Mouse (Mus musculus) heart, postnatal 0 days (tissue): ENCODE data around the gene Dnmbp. TPM values are rescaled to one million over a fixed set of nuclear protein-coding genes. Genes with fewer than 3 reads are reported as not detected.

Experiments used
- ATAC-seq: fragments of 200-750 bp; cut with Nextera tagmentation; 2 replicates; pipeline ENCODE4 v1.8.0; 2017; ENCODE audit warnings: low read depth, moderate number of reproducible peaks, moderate library complexity; ENCODE audit not compliant: insufficient read depth
- DNase-seq: peaks from one replicate; pipeline ENCODE4 v3.0.0-alpha.2; 2016; ENCODE audit warnings: low spot score
- H3K27ac ChIP-seq: fragments of 300-500 bp; sonication (generic); 2 replicates; pipeline ENCODE4 v1.5.1; 2014; ENCODE audit warnings: low read depth, mild to moderate bottlenecking
- H3K27me3 ChIP-seq: fragments of 300-500 bp; sonication (generic); 2 replicates; pipeline ENCODE4 v1.6.1; 2014; ENCODE audit warnings: low read length, mixed read lengths; ENCODE audit not compliant: control insufficient read depth, insufficient read depth
- H3K36me3 ChIP-seq: fragments of 300-500 bp; sonication (generic); replicated peaks from 2 replicates; pipeline ENCODE4 v1.6.1; 2014; ENCODE audit warnings: low read length, mixed read lengths; ENCODE audit not compliant: control insufficient read depth, insufficient read depth
- H3K4me1 ChIP-seq: fragments of 300-500 bp; sonication (generic); 2 replicates; pipeline ENCODE4 v1.6.1; 2014; ENCODE audit warnings: antibody characterized with exemption; ENCODE audit not compliant: control insufficient read depth, insufficient read depth
- H3K4me2 ChIP-seq: fragments of 300-500 bp; sonication (generic); 2 replicates; pipeline ENCODE4 v1.6.1; 2014; ENCODE audit warnings: low read depth, mild to moderate bottlenecking, low read length, moderate library complexity
- H3K4me3 ChIP-seq: fragments of 300-500 bp; sonication (generic); 2 replicates; pipeline ENCODE4 v1.5.1; 2014; ENCODE audit warnings: low read depth, low read length
- H3K9ac ChIP-seq: fragments of 300-500 bp; sonication (generic); replicated peaks from 2 replicates; pipeline ENCODE4 v1.6.1; 2014; ENCODE audit warnings: low read depth, low read length, mixed read lengths
- H3K9me3 ChIP-seq: fragments of 300-500 bp; sonication (generic); replicated peaks from 2 replicates; pipeline ENCODE4 v1.6.1; 2016; ENCODE audit warnings: low read length; ENCODE audit not compliant: control insufficient read depth
- CTCF ChIP-seq: IDR thresholded peaks from 2 replicates; pipeline ENCODE4 v1.5.1; 2016; ENCODE audit warnings: antibody characterized with exemption, control low read depth, low read depth
- EP300 ChIP-seq: IDR thresholded peaks from 2 replicates; pipeline ENCODE4 v1.6.1; 2016; ENCODE audit warnings: antibody characterized with exemption, low read depth
- WGBS: fragments of 180-500 bp; shearing (Covaris S2); extraction: QIAGEN DNeasy Blood & Tissue Kit; methylation state at CpG from one replicate; pipeline ENCODE4 v1.1.7; 2014; 5-methylcytosine and 5-hydroxymethylcytosine counted together
- polyA plus RNA-seq: library from polyadenylated mRNA; unstranded; fragments of >200 nt; fragmentation: Nextera tagmentation; extraction: Ambion mirVana; gene quantifications from 2 replicates; pipeline ENCODE4 v1.2.1, GENCODE M21; 2015
- total RNA-seq: library from RNA; depleted of rRNA; stranded (reverse); fragments of >200 nt; gene quantifications from 2 replicates; pipeline ENCODE4 v1.2.3, GENCODE M21; 2014; ENCODE audit warnings: low replicate concordance

Dnmbp gene
- total and polyA plus RNA-seq, 2 experiments from 2014 or later = 6.0 to 12.4 TPM

DNA sequence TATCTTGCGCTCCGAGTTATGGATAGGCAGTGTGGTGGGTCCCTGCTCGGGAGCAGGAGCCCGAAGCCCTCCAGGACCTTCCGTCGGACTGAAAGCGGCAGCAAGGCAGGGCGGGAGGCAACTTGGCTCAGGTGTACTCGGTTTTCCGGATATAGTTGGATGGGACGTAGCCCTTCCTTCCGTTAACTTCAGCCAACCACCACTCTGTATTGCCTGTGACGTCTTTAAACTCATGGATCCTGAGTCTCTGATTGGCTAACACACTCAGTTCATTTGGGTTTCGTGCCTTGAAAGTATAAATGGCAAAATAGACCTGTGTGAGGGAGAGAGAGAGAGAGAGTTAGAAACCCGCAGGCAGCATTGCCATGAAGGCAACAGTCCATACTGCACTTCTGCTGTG lies 92.0 kb downstream of the Dnmbp start:
- WGBS = 94% methylated on average over 15 of the region's 15 CpGs
- H3K4me3 ChIP-seq = no peak overlapping the region
- no peak for ATAC-seq
- no peak overlapping the region for H3K9ac ChIP-seq
- no peaks in the 10 kb centered on the region for H3K4me1 ChIP-seq
- H3K9me3 ChIP-seq = no peaks in the 10 kb centered on the region
- no peaks in the 10 kb centered on the region for H3K27me3 ChIP-seq
- no peak overlapping the region for H3K4me2 ChIP-seq
- no peak for DNase-seq
- H3K27ac ChIP-seq = no peak overlapping the region
- no peak for TF ChIP-seq CTCF
- no peak for TF ChIP-seq EP300
- peaks cover 75% of the 10 kb centered on the region for H3K36me3 ChIP-seq

- Histone ChIP-seq H3K4me2 (no peak overlapping the region), H3K36me3 (peaks cover 70% of the 10 kb centered on the region), H3K4me1 (no peaks in the 10 kb centered on the region), H3K27me3 (no peaks in the 10 kb centered on the region), H3K4me3 (no peak overlapping the region), H3K27ac (no peak overlapping the region), H3K9me3 (no peaks in the 10 kb centered on the region), H3K9ac (no peak overlapping the region)
- no peak for ATAC-seq
- no peak for DNase-seq
- 90% methylated on average over 15 of the region's 15 CpGs for WGBS
- TF ChIP-seq EP300 (no peak), CTCF (no peak)
Observed at GRCm38 (mm10) chr19:43847056-43847455, 92.9 kb downstream of the Dnmbp start.

DNA sequence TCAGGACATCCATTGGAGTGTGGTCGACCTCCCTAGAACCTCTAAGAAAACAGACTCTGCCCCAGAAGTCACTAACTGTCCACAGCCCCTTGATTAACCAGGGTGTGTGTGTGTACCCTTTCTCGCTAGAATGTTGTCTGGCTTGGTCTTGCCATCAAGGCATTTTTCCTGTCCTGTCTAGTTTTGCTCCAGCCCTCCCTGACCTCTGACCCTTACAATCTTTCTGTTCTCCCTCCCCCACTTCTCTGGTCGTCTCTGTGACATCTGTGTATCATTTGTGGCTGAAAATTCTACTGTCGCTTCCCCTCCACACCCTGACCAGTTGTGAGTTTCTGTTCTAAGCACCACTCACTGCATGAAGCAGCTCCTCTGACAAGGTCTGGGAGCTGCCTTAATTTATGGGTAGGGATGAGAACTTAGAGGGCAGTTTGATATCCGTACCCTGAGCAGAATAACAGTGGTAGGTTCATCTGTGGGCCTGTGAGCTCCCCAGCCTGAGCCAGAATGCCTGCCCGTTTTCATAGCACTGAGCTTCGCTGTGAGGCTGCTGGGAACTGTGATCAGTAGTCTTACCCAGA lies 94.6 kb downstream of the Dnmbp start:
- Histone ChIP-seq H3K9ac (no peak overlapping the region), H3K4me1 (no peaks in the 10 kb centered on the region), H3K36me3 (peaks cover 56% of the 10 kb centered on the region), H3K4me3 (no peak overlapping the region), H3K9me3 (no peaks in the 10 kb centered on the region), H3K4me2 (no peak overlapping the region), H3K27me3 (no peaks in the 10 kb centered on the region), H3K27ac (no peak overlapping the region)
- no peak for TF ChIP-seq CTCF
- TF ChIP-seq EP300 = no peak
- 57% methylated on average over 7 of the region's 7 CpGs for WGBS
- ATAC-seq (no peak), DNase-seq (no peak)

DNA sequence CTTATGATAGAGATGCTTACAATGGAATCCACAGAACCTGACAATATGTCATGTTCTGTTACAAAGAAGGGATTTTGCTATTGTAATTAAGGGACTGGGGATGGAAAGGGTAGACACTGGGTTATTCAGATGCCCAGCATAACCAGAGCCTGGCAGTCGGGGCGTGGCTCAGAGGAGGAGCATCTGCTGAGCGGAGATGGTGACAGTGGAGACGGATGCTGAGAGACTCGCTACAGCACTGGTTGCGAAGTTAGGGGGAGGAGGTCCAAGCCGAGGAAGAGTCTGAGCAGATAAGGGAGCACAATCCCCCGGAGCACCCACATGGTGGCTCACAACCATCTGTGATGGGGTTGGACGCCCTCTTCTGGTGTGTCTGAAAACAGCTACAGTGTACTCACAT lies 96.8 kb downstream of the Dnmbp start:
- ATAC-seq (no peak), DNase-seq (no peak)
- peaks cover 35% of the 10 kb centered on the region for H3K36me3 ChIP-seq
- H3K9ac ChIP-seq = no peak overlapping the region
- H3K27ac ChIP-seq = no peak overlapping the region
- H3K4me1 ChIP-seq = no peaks in the 10 kb centered on the region
- WGBS = 78% methylated on average over 9 of the region's 9 CpGs
- H3K9me3 ChIP-seq = no peaks in the 10 kb centered on the region
- no peak for TF ChIP-seq EP300
- no peak for TF ChIP-seq CTCF
- H3K4me3 ChIP-seq = no peak overlapping the region
- no peaks in the 10 kb centered on the region for H3K27me3 ChIP-seq
- H3K4me2 ChIP-seq = no peak overlapping the region

GRCm38 (mm10) chr19:43832425-43833069 lies 107.4 kb downstream of the Dnmbp start:
- H3K9me3 ChIP-seq = no peaks in the 10 kb centered on the region
- no peak overlapping the region for H3K4me3 ChIP-seq
- ATAC-seq (no peak; the same call in 1 of the 2 replicates), DNase-seq (peak; percentile 43)
- no peaks in the 10 kb centered on the region for H3K27me3 ChIP-seq
- H3K4me1 ChIP-seq = no peaks in the 10 kb centered on the region
- TF ChIP-seq CTCF = peak; percentile 93
- no peak for TF ChIP-seq EP300
- no peaks in the 10 kb centered on the region for H3K36me3 ChIP-seq
- H3K9ac ChIP-seq = no peak overlapping the region
- H3K4me2 ChIP-seq = no peak overlapping the region
- H3K27ac ChIP-seq = no peak overlapping the region
- 27% methylated on average over 21 of the region's 21 CpGs for WGBS

DNA sequence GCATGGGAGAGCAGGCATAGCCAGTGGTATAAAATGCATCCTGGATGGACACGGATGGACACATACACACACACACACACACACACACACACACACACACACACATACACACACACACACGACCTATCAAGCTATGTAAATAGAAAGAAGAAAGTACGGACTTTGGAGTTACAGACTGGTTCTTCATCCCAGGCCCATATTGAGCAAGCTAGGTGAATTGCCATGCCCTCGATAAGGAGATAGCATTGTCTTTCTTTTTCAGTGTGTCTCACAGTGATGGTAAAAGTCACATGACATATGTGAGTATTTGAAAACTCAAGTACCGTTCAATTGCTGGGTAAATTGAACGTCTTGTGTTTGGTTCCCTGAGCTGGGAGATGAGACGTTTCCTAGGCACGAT lies 113.1 kb downstream of the Dnmbp start:
- H3K36me3 ChIP-seq = no peaks in the 10 kb centered on the region
- H3K9ac ChIP-seq = no peak overlapping the region
- no peaks in the 10 kb centered on the region for H3K9me3 ChIP-seq
- no peaks in the 10 kb centered on the region for H3K4me1 ChIP-seq
- no peak for TF ChIP-seq EP300
- no peak for TF ChIP-seq CTCF
- no peak overlapping the region for H3K4me2 ChIP-seq
- no peak for ATAC-seq
- H3K4me3 ChIP-seq = no peak overlapping the region
- H3K27me3 ChIP-seq = no peaks in the 10 kb centered on the region
- WGBS = 63% methylated on average over 8 of the region's 8 CpGs
- H3K27ac ChIP-seq = no peak overlapping the region
- no peak for DNase-seq
